Mouse (Mus musculus) testis, adult 2 months (tissue): ENCODE results near the gene Tcte2.

Source experiments
- CTCF ChIP-seq: fragments of 200-500 bp; IDR thresholded peaks from 2 replicates; pipeline ENCODE4 v1.5.1; 2012; ENCODE audit warnings: low read depth, mild to moderate bottlenecking, inconsistent platforms, low read length, moderate library complexity; ENCODE audit not compliant: control insufficient read depth, insufficient read depth, insufficient replicate concordance
- POLR2A ChIP-seq: fragments of 200-500 bp; IDR thresholded peaks from 2 replicates; pipeline ENCODE4 v1.6.1; 2012; ENCODE audit warnings: low read depth, mild to moderate bottlenecking, inconsistent platforms, low read length, moderate library complexity; ENCODE audit not compliant: control insufficient read depth

- no peak for TF ChIP-seq POLR2A
- TF ChIP-seq CTCF = no peak
Observed at GRCm38 (mm10) chr17:13741611-13742010, 20.0 kb downstream of the Tcte2 start.
